Mouse (Mus musculus) stomach, postnatal 0 days (tissue): ENCODE data around the gene Kcnh3.

ENCODE experiments used
- CTCF ChIP-seq: IDR thresholded peaks from 2 replicates; pipeline ENCODE4 v1.5.1; 2016; ENCODE audit warnings: antibody characterized with exemption, low read depth, mild to moderate bottlenecking, moderate library complexity
- EP300 ChIP-seq: optimal IDR thresholded peaks from 2 replicates; pipeline ENCODE3; 2016; ENCODE audit warnings: antibody characterized with exemption

DNA sequence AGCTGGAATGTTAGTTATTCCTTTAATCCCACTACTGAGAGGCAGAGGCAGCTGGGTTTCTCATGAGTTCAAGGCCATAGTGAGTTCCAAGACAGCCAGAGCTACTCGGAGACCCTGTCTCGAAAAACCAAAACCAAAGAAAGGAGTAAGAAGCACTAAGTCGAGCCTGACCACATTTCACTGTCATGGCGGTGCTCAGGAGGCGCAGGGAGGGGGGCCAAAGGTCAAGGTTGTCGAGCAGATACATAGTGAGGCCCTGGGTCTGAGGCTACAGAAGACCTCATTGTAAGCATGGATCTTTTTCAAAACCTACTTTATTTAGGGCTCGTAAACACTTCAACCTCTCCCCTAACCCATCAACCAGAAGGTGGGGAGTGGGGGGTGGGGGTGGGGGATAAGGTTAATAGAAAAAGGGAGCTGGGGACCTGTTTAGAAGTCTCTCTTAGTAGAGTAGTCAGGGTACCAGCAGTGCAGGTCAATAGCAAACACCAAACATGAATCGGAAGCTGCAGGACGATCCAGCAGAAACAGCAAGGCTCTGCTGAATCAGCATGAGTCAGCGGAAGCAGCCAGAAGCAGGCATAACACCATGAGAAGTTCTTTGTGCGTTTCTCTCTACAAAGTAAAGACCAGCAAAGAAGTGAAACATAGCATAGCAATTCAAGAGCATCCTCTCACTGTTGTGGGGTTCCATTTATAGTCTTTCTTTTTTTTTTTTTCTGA, 8.8 kb upstream of the Kcnh3 start:
- TF ChIP-seq EP300 (no peak), CTCF (no peak)
